Mouse (Mus musculus) forebrain, embryonic 14.5 days (tissue): ENCODE results near the gene Pcsk7. TPM values are rescaled to one million over a fixed set of nuclear protein-coding genes. Genes with fewer than 3 reads are reported as not detected.

ENCODE experiments used
- ATAC-seq: fragments of 200-750 bp; cut with Nextera tagmentation; 2 replicates; pipeline ENCODE4 v1.8.0; 2017; ENCODE audit warnings: mild to moderate bottlenecking, moderate library complexity
- DNase-seq: peaks from one replicate; pipeline ENCODE4 v3.0.0-alpha.2; 2015; ENCODE audit warnings: low spot score
- H3K27ac ChIP-seq: fragments of 300-500 bp; sonication (generic); 2 replicates; pipeline ENCODE4 v1.5.1; 2014; ENCODE audit warnings: low read depth, mild to moderate bottlenecking, control low read depth, low read length, moderate library complexity
- H3K27me3 ChIP-seq: fragments of 300-500 bp; sonication (generic); replicated peaks from 2 replicates; pipeline ENCODE4 v1.6.1; 2014; ENCODE audit warnings: low read length, control low read depth, mixed read lengths; ENCODE audit not compliant: control insufficient read depth, insufficient read depth
- H3K36me3 ChIP-seq: fragments of 300-500 bp; sonication (generic); 2 replicates; pipeline ENCODE4 v1.6.1; 2014; ENCODE audit warnings: low read length, control low read depth; ENCODE audit not compliant: control insufficient read depth, insufficient read depth
- H3K4me1 ChIP-seq: fragments of 300-500 bp; sonication (generic); 2 replicates; pipeline ENCODE4 v1.6.1; 2014; ENCODE audit warnings: antibody characterized with exemption, low read length, control low read depth; ENCODE audit not compliant: control insufficient read depth, insufficient read depth
- H3K4me2 ChIP-seq: fragments of 300-500 bp; sonication (generic); 2 replicates; pipeline ENCODE4 v1.6.1; 2014; ENCODE audit warnings: mild to moderate bottlenecking, control low read depth, low read length
- H3K4me3 ChIP-seq: fragments of 300-500 bp; sonication (generic); 2 replicates; pipeline ENCODE4 v1.5.1; 2014; ENCODE audit warnings: low read depth, low read length, control low read depth
- H3K9ac ChIP-seq: fragments of 300-500 bp; sonication (generic); 2 replicates; pipeline ENCODE4 v1.6.1; 2014; ENCODE audit warnings: mild to moderate bottlenecking, low read length, control low read depth, moderate library complexity
- H3K9me3 ChIP-seq: fragments of 300-500 bp; sonication (generic); replicated peaks from 2 replicates; pipeline ENCODE4 v1.6.1; 2016; ENCODE audit warnings: low read length, control low read depth, mixed read lengths; ENCODE audit not compliant: control insufficient read depth
- WGBS: fragments of 180-500 bp; shearing (Covaris S2); extraction: QIAGEN DNeasy Blood & Tissue Kit; methylation state at CpG from one replicate; pipeline ENCODE4 v1.1.7; 2014; 5-methylcytosine and 5-hydroxymethylcytosine counted together
- polyA plus RNA-seq: library from polyadenylated mRNA; unstranded; fragments of >200 nt; fragmentation: Nextera tagmentation; extraction: Ambion mirVana; gene quantifications from 2 replicates; pipeline ENCODE4 v1.2.1, GENCODE M21; 2014

The Pcsk7 gene
- polyA plus RNA-seq, 1 experiment from 2014 or later: 13.6 TPM

- H3K9ac ChIP-seq: peak overlapping the region; percentile 90
- H3K36me3 ChIP-seq: peaks cover 48% of the 10 kb centered on the region
- H3K4me2 ChIP-seq: peak overlapping the region; percentile 69
- H3K4me3 ChIP-seq: peak overlapping the region; percentile 91
- peaks cover 15% of the 10 kb centered on the region for H3K4me1 ChIP-seq
- under 1% methylated on average over 19 of the region's 19 CpGs for WGBS
- DNase-seq: no peak
- H3K27me3 ChIP-seq: no peaks in the 10 kb centered on the region
- H3K27ac ChIP-seq: peak overlapping the region; percentile 88
- H3K9me3 ChIP-seq: no peaks in the 10 kb centered on the region
- ATAC-seq: no peak; the same call in 1 of the 2 replicates
These were observed 756 bp downstream of the Pcsk7 start for GRCm38 (mm10) chr9:45907078-45907428.

GRCm38 (mm10) chr9:45910995-45911394, 4.7 kb downstream of the Pcsk7 start:
- Histone ChIP-seq H3K4me1 (peaks cover 7% of the 10 kb centered on the region; the same call in 1 of the 2 replicates), H3K36me3 (peaks cover 63% of the 10 kb centered on the region), H3K9me3 (no peaks in the 10 kb centered on the region), H3K9ac (no peak overlapping the region), H3K27ac (no peak overlapping the region), H3K4me3 (no peak overlapping the region), H3K4me2 (no peak overlapping the region), H3K27me3 (no peaks in the 10 kb centered on the region)
- ATAC-seq (no peak), DNase-seq (no peak)
- 94% methylated on average over 3 of the region's 3 CpGs for WGBS

GRCm38 (mm10) chr9:45911673-45912072, 5.4 kb downstream of the Pcsk7 start:
- Histone ChIP-seq H3K9me3 (no peaks in the 10 kb centered on the region), H3K4me1 (peaks cover 7% of the 10 kb centered on the region; the same call in 1 of the 2 replicates), H3K4me3 (no peak overlapping the region), H3K9ac (no peak overlapping the region), H3K27ac (no peak overlapping the region), H3K27me3 (no peaks in the 10 kb centered on the region), H3K4me2 (no peak overlapping the region), H3K36me3 (peaks cover 70% of the 10 kb centered on the region)
- DNase-seq (peak; percentile 28), ATAC-seq (no peak)
- 72% methylated on average over 1 of the region's 1 CpGs for WGBS

- Histone ChIP-seq H3K27ac (no peak overlapping the region), H3K4me2 (no peak overlapping the region), H3K4me3 (no peak overlapping the region), H3K9ac (no peak overlapping the region), H3K36me3 (peaks cover 79% of the 10 kb centered on the region), H3K4me1 (no peaks in the 10 kb centered on the region), H3K9me3 (no peaks in the 10 kb centered on the region), H3K27me3 (no peaks in the 10 kb centered on the region)
- 97% methylated on average over 2 of the region's 2 CpGs for WGBS
- ATAC-seq: no peak
- DNase-seq: no peak
These were observed 9.4 kb downstream of the Pcsk7 start for GRCm38 (mm10) chr9:45915659-45916058.

GRCm38 (mm10) chr9:45917041-45917934, 11.0 kb downstream of the Pcsk7 start:
- H3K27me3 ChIP-seq: no peaks in the 10 kb centered on the region
- no peak overlapping the region for H3K27ac ChIP-seq
- no peaks in the 10 kb centered on the region for H3K4me1 ChIP-seq
- DNase-seq (peak; percentile 62), ATAC-seq (peak; percentile 37; the same call in 1 of the 2 replicates)
- no peaks in the 10 kb centered on the region for H3K9me3 ChIP-seq
- no peak overlapping the region for H3K9ac ChIP-seq
- WGBS: 77% methylated on average over 5 of the region's 5 CpGs
- no peak overlapping the region for H3K4me3 ChIP-seq
- H3K36me3 ChIP-seq: peaks cover 75% of the 10 kb centered on the region
- no peak overlapping the region for H3K4me2 ChIP-seq

GRCm38 (mm10) chr9:45919895-45920294, 13.6 kb downstream of the Pcsk7 start:
- no peaks in the 10 kb centered on the region for H3K9me3 ChIP-seq
- DNase-seq (no peak), ATAC-seq (no peak)
- H3K4me2 ChIP-seq: no peak overlapping the region
- no peaks in the 10 kb centered on the region for H3K27me3 ChIP-seq
- WGBS: 71% methylated on average over 1 of the region's 1 CpGs
- no peak overlapping the region for H3K4me3 ChIP-seq
- no peaks in the 10 kb centered on the region for H3K4me1 ChIP-seq
- H3K27ac ChIP-seq: no peak overlapping the region
- peaks cover 73% of the 10 kb centered on the region for H3K36me3 ChIP-seq
- H3K9ac ChIP-seq: no peak overlapping the region

GRCm38 (mm10) chr9:45929285-45929684, 23.0 kb downstream of the Pcsk7 start:
- H3K4me3 ChIP-seq: no peak overlapping the region
- no peak overlapping the region for H3K9ac ChIP-seq
- H3K4me1 ChIP-seq: no peaks in the 10 kb centered on the region
- H3K27ac ChIP-seq: no peak overlapping the region
- WGBS: 89% methylated on average over 5 of the region's 5 CpGs
- ATAC-seq: no peak
- peaks cover 63% of the 10 kb centered on the region for H3K36me3 ChIP-seq
- H3K9me3 ChIP-seq: no peaks in the 10 kb centered on the region
- no peak for DNase-seq
- no peak overlapping the region for H3K4me2 ChIP-seq
- H3K27me3 ChIP-seq: no peaks in the 10 kb centered on the region

- DNase-seq: no peak
- no peak overlapping the region for H3K4me2 ChIP-seq
- no peaks in the 10 kb centered on the region for H3K27me3 ChIP-seq
- no peak overlapping the region for H3K27ac ChIP-seq
- WGBS: 34% methylated on average over 1 of the region's 1 CpGs
- no peak overlapping the region for H3K4me3 ChIP-seq
- H3K4me1 ChIP-seq: no peaks in the 10 kb centered on the region; the same call in 1 of the 2 replicates
- H3K36me3 ChIP-seq: peaks cover 47% of the 10 kb centered on the region
- H3K9me3 ChIP-seq: no peaks in the 10 kb centered on the region
- H3K9ac ChIP-seq: no peak overlapping the region
- no peak for ATAC-seq
These were observed 25.7 kb downstream of the Pcsk7 start for GRCm38 (mm10) chr9:45931958-45932357.
